Mouse (Mus musculus) liver, embryonic 14.5 days (tissue): ENCODE results near the gene Hid1.

Experiments used
- CTCF ChIP-seq: IDR thresholded peaks from 2 replicates; pipeline ENCODE4 v1.5.1; 2016; ENCODE audit warnings: antibody characterized with exemption, low read depth, control low read depth
- EP300 ChIP-seq: IDR thresholded peaks from 2 replicates; pipeline ENCODE4 v1.6.1; 2016; ENCODE audit warnings: antibody characterized with exemption, low read depth

DNA sequence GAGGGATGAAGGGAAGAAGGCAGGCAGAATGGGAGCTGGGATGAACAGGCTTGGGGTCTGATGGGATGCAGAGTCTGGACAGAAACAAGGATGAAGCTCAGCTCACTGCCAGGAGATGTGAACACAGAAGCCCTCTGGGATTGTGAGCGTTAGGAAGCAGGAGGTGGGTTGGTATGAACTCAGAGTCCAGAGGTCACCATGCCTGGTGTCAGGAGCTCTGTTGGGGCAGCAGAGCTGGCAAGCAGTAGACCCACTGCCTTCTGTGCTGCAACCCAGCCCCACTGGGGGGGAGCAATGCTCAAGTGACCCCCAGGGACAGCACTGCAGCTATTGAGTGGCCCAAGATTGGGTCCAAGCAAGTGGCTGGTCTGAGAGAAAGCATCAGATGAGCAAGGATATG lies 29.7 kb downstream of the Hid1 start:
- TF ChIP-seq EP300: no peak
- no peak for TF ChIP-seq CTCF
